Mouse (Mus musculus) E14TG2a.4 (cell line): Measurements from ENCODE around the gene Ephx1.

ENCODE experiments used
- CTCF ChIP-seq: conservative IDR thresholded peaks from 2 replicates; pipeline ENCODE4 v1.5.1; 2014; ENCODE audit warnings: low read length
- NANOG ChIP-seq: IDR thresholded peaks from 2 replicates; pipeline ENCODE4 v1.6.1; 2014; ENCODE audit warnings: borderline replicate concordance, low read length, mixed read lengths
- POU5F1 ChIP-seq: IDR thresholded peaks from 2 replicates; pipeline ENCODE4 v1.6.1; 2014; ENCODE audit warnings: low read length, borderline replicate concordance

- TF ChIP-seq CTCF (no peak), POU5F1 (no peak), NANOG (no peak)
These were observed 86.0 kb downstream of the Ephx1 start, which contains the start of gene Lefty1 for GRCm38 (mm10) chr1:180934467-180935419.
